Mouse (Mus musculus): Measurements from ENCODE around the gene Extl1. TPM values are rescaled to one million over a fixed set of nuclear protein-coding genes. Genes with fewer than 3 reads are reported as not detected.
"Not testable (repeated sequence)": the region's sequence is repeated elsewhere in the genome, so short reads cannot be mapped to it uniquely, and the experiment has no call there.

Gene Extl1
- polyA plus RNA-seq (2016; fragmentation: Nextera tagmentation; extraction: Ambion mirVana) = 0.23 and 0.39 TPM in 2 replicates

DNA sequence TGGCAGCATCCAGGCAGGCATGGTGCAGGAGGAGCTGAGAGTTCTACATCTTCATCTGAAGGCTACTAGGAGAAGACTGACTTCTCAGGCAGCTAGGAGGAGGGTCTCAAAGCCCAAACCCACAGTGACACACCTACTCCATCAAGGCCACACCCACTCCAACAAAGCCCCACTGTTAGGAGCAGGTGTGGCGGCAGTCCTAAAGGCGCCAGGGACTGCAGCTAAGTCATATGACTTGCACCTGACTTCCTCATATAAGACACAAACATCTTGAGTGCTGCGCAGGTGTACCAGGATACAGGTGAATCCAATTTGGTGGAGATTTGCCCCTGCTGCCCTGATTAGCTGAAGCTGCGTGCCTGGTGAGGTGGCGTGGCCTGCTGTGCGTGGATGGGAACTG, at the start of gene Extl1:
Gene Extl1 (minus strand): TSS at position 101 of the 400 bp plus-strand sequence.
- DNase-seq (ENCODE audit: low spot score); H3K9me3 ChIP-seq (replicated peaks); H3K36me3 ChIP-seq; H3K27ac ChIP-seq (replicated peaks); H3K4me3 ChIP-seq; H3K4me1 ChIP-seq; H3K27me3 ChIP-seq (ENCODE audit: low read depth, poor library complexity, severe bottlenecking): not testable (repeated sequence)
- WGBS = 97% methylated on average over 2 of the region's 6 CpGs

GRCm38 (mm10) chr4:134432686-134433360, 49.2 kb upstream of the Extl1 start:
- no peak overlapping the region for H3K27ac ChIP-seq (replicated peaks)
- no peak overlapping the region for H3K4me3 ChIP-seq
- H3K4me1 ChIP-seq = peaks cover 35% of the 10 kb centered on the region
- DNase-seq (ENCODE audit: low spot score) = no peak
- H3K9me3 ChIP-seq (replicated peaks) = no peaks in the 10 kb centered on the region
- WGBS = 91% methylated on average over 15 of the region's 15 CpGs
- no peaks in the 10 kb centered on the region for H3K27me3 ChIP-seq (ENCODE audit: low read depth, poor library complexity, severe bottlenecking)
- no peaks in the 10 kb centered on the region for H3K36me3 ChIP-seq

DNA sequence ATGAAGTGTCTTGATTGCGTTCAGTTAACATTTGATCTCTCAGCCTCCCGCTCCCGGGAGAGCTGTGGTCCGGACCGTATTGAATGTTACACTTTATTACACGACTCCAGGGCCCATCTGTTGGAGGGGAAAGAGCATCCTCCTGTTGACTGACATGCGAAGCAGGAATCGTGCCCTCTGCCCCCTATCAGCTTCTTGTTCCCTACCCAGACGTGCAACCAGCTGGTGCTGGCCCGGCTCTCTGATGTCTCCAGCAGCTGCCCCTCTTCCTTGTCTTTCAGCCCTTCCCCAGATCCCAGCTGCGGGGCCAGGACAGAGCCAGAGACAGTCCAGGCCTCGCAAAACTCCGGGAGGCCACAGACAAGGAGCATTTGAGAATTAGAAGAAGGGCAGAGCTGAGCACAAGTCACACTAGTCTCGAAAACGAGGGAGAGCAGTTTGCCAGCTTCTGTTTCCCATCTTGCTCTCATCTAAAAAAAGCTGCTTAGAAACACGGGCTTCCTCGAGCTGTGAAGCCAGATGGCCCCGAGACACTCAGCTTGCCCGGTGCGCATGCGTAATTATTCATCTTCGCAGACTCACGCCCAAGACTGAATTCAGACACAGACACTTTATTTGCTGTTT, 46.8 kb upstream of the Extl1 start:
- DNase-seq (ENCODE audit: low spot score) = peak; percentile 49
- Histone ChIP-seq H3K4me3 (no peak overlapping the region), H3K27ac (replicated peaks) (peak overlapping the region; percentile 81), H3K27me3 (ENCODE audit: low read depth, poor library complexity, severe bottlenecking) (no peaks in the 10 kb centered on the region), H3K4me1 (peaks cover 26% of the 10 kb centered on the region), H3K9me3 (replicated peaks) (no peaks in the 10 kb centered on the region), H3K36me3 (no peaks in the 10 kb centered on the region)
- 64% methylated on average over 23 of the region's 23 CpGs for WGBS

DNA sequence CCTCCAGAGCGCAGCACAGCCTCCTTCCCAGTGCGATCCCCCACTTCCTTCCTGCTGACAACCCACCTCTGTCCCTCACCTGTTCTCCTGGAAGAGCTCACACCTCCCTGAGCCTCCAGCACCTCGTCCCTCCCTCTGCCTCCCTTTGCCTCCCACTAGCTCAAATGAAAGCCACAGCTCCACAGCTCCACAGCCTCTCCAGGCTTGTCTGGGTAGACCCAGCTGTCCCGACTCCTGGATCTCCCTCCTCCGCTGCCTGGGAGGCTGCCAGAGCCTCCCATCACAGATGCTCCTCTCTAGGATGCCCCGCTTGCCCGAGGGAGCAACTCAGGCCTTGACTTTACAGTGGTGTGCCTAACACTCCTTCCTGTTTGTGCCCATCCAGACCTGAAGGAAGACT, 41.4 kb upstream of the Extl1 start:
- no peaks in the 10 kb centered on the region for H3K27me3 ChIP-seq (ENCODE audit: low read depth, poor library complexity, severe bottlenecking)
- 0 out of 2 replicates have a peak, but pooled peaks cover 9% of the 10 kb centered on the region for H3K36me3 ChIP-seq
- H3K4me1 ChIP-seq = peaks cover 5% of the 10 kb centered on the region
- WGBS = 76% methylated on average over 7 of the region's 7 CpGs
- no peak overlapping the region for H3K4me3 ChIP-seq
- H3K27ac ChIP-seq (replicated peaks) = no peak overlapping the region
- H3K9me3 ChIP-seq (replicated peaks) = no peaks in the 10 kb centered on the region
- DNase-seq (ENCODE audit: low spot score) = no peak

GRCm38 (mm10) chr4:134423949-134424348, 40.3 kb upstream of the Extl1 start:
- Histone ChIP-seq H3K27ac (replicated peaks) (0 out of 2 replicates have a peak overlapping the region, but pooled peaks have one; percentile 23), H3K9me3 (replicated peaks) (no peaks in the 10 kb centered on the region), H3K36me3 (0 out of 2 replicates have a peak, but pooled peaks cover 9% of the 10 kb centered on the region), H3K4me3 (no peak overlapping the region), H3K27me3 (ENCODE audit: low read depth, poor library complexity, severe bottlenecking) (no peaks in the 10 kb centered on the region), H3K4me1 (no peaks in the 10 kb centered on the region)
- 87% methylated on average over 7 of the region's 7 CpGs for WGBS
- DNase-seq (ENCODE audit: low spot score) = no peak

DNA sequence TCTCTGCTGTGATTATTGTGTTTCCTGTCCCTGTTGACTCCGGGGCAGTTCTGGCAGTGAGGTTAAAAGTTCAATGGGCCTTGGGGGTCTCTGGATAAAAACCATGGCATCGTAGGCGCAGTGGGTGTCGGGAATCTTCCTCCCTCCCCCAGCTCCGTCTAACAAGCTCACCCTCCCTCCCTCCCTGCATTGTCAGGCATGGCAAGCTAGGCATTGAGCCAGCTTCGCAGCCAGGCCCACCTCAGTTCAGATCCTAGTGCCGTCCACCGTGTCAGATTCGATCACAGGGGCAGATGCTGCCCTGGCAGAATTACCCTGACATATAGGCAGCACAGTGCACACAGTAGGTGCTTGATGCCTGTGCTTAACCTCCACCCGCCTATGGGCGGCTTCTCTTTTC, 38.3 kb upstream of the Extl1 start:
- Histone ChIP-seq H3K27ac (replicated peaks) (no peak overlapping the region), H3K9me3 (replicated peaks) (no peaks in the 10 kb centered on the region), H3K4me3 (no peak overlapping the region), H3K27me3 (ENCODE audit: low read depth, poor library complexity, severe bottlenecking) (no peaks in the 10 kb centered on the region), H3K36me3 (peaks cover 18% of the 10 kb centered on the region; the same call in 1 of the 2 replicates), H3K4me1 (no peaks in the 10 kb centered on the region)
- 70% methylated on average over 11 of the region's 11 CpGs for WGBS
- DNase-seq (ENCODE audit: low spot score) = no peak

- DNase-seq (ENCODE audit: low spot score) = no peak
- 71% methylated on average over 7 of the region's 7 CpGs for WGBS
- H3K27me3 ChIP-seq (ENCODE audit: low read depth, poor library complexity, severe bottlenecking) = no peaks in the 10 kb centered on the region
- H3K4me3 ChIP-seq = no peak overlapping the region
- H3K9me3 ChIP-seq (replicated peaks) = no peaks in the 10 kb centered on the region
- 0 out of 2 replicates have a peak overlapping the region, but pooled peaks have one; percentile 49 for H3K27ac ChIP-seq (replicated peaks)
- peaks cover 21% of the 10 kb centered on the region for H3K36me3 ChIP-seq
- H3K4me1 ChIP-seq = peaks cover 2% of the 10 kb centered on the region; the same call in 1 of the 2 replicates
Measured at GRCm38 (mm10) chr4:134417111-134417510, 33.5 kb upstream of the Extl1 start.

DNA sequence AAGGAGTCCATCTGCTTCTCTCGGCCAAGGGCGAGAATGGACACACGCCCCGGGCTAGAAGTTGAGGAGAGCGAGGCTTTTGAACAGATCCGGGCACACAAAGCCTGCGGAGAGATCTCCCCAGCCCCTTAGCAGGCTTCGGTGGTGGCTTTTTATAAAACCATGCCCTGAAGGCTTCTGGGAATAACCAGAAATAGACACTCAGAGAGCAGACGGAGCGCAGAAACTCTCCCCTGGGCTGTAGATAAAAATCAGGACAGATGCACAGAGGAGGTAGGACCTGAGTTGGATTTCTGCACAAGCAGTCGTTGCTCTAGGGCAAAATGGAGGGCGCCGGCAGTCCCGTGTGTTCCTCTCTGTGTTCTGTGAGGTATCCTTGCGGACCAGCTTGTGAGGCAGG, 33.0 kb upstream of the Extl1 start:
- WGBS = 77% methylated on average over 15 of the region's 15 CpGs
- peaks cover 22% of the 10 kb centered on the region for H3K36me3 ChIP-seq
- H3K4me3 ChIP-seq = no peak overlapping the region
- no peaks in the 10 kb centered on the region for H3K27me3 ChIP-seq (ENCODE audit: low read depth, poor library complexity, severe bottlenecking)
- H3K9me3 ChIP-seq (replicated peaks) = no peaks in the 10 kb centered on the region
- peaks cover 2% of the 10 kb centered on the region; the same call in 1 of the 2 replicates for H3K4me1 ChIP-seq
- H3K27ac ChIP-seq (replicated peaks) = 0 out of 2 replicates have a peak overlapping the region, but pooled peaks have one; percentile 49
- DNase-seq (ENCODE audit: low spot score) = no peak

DNA sequence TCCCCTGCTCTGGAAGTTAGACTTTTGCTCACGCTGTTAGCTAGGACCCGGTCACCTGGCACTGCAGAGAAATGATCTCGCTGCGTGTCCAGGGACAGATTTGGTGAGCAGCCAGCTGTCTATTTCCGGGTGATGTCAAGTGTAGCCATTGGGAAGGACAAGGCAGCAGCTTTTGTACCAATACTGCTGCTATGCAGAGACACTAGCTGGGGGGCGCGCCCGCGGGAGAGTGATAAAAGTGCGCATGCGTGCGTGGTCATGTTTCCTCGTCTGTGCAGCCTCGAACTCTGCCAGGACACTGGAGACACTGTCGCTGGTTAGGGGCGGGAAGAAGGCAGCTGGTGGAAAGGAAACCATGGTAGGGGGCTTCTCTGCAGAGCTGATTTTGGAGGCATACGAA, 32.5 kb upstream of the Extl1 start:
- H3K4me3 ChIP-seq = no peak overlapping the region
- no peak overlapping the region for H3K27ac ChIP-seq (replicated peaks)
- peaks cover 23% of the 10 kb centered on the region for H3K36me3 ChIP-seq
- peaks cover 2% of the 10 kb centered on the region; the same call in 1 of the 2 replicates for H3K4me1 ChIP-seq
- no peaks in the 10 kb centered on the region for H3K9me3 ChIP-seq (replicated peaks)
- 88% methylated on average over 17 of the region's 17 CpGs for WGBS
- no peaks in the 10 kb centered on the region for H3K27me3 ChIP-seq (ENCODE audit: low read depth, poor library complexity, severe bottlenecking)
- DNase-seq (ENCODE audit: low spot score) = no peak

DNA sequence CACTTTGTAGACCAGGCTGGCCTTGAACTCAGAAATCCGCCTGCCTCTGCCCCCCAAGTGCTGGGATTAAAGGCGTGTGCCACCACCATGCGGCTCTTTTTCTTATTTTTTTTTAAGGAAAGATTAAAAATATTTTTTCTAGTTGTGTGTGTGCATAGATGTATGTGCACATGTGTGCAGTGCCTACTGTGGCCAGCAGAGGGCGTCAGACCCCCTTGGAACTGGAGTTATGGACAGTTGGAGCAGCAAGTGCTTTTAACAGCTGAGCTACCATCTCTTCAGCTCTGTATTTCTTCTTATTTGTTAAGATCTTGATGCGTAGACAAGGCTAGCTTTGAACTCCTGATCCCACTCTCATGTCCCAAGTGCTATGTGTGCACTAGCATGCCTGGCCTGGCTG, 25.6 kb upstream of the Extl1 start:
- Histone ChIP-seq H3K9me3 (replicated peaks) (peaks cover 9% of the 10 kb centered on the region), H3K4me3 (no peak overlapping the region), H3K27me3 (ENCODE audit: low read depth, poor library complexity, severe bottlenecking) (no peaks in the 10 kb centered on the region), H3K27ac (replicated peaks) (no peak overlapping the region), H3K4me1 (peaks cover 5% of the 10 kb centered on the region), H3K36me3 (peaks cover 13% of the 10 kb centered on the region)
- WGBS = 68% methylated on average over 5 of the region's 5 CpGs
- no peak for DNase-seq (ENCODE audit: low spot score)

DNA sequence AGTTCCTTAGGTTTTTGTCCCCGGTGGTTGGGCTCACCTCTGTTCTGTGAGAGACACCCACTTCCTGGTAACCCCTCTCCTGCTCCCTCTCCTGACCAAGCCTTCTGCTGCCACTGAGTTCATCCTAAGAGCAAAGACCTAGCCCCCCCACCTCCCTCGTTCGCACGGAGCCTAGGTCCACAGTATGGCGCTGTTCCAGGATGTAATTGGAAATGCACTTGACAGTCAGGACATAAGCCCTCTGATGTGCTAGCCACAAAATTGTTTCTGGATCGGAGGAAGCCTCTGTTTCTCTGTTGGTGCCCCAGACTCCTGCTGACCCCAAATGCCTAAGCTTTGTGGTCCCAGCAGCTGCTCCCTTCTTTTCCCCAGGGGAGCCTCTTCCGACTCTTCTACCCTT, 20.1 kb upstream of the Extl1 start:
- H3K27ac ChIP-seq (replicated peaks) = no peak overlapping the region
- 67% methylated on average over 7 of the region's 7 CpGs for WGBS
- DNase-seq (ENCODE audit: low spot score) = no peak

GRCm38 (mm10) chr4:134402571-134403262, 19.1 kb upstream of the Extl1 start:
- no peak overlapping the region for H3K27ac ChIP-seq (replicated peaks)
- H3K36me3 ChIP-seq = no peaks in the 10 kb centered on the region
- DNase-seq (ENCODE audit: low spot score) = no peak
- 86% methylated on average over 16 of the region's 16 CpGs for WGBS
- H3K27me3 ChIP-seq (ENCODE audit: low read depth, poor library complexity, severe bottlenecking) = peaks cover 6% of the 10 kb centered on the region; the same call in 1 of the 2 replicates
- H3K9me3 ChIP-seq (replicated peaks) = no peaks in the 10 kb centered on the region
- H3K4me1 ChIP-seq = peaks cover 41% of the 10 kb centered on the region
- no peak overlapping the region for H3K4me3 ChIP-seq

More for the DNA sequence above, 20.1 kb upstream of the Extl1 start:
- no peak overlapping the region; the same call in 1 of the 2 replicates for H3K4me3 ChIP-seq
- H3K4me1 ChIP-seq = peaks cover 44% of the 10 kb centered on the region
- H3K27me3 ChIP-seq (ENCODE audit: low read depth, poor library complexity, severe bottlenecking) = peaks cover 6% of the 10 kb centered on the region; the same call in 1 of the 2 replicates
- H3K9me3 ChIP-seq (replicated peaks) = no peaks in the 10 kb centered on the region
- no peaks in the 10 kb centered on the region for H3K36me3 ChIP-seq
